Comparison of ENCODE assay signal across 20 mouse cellular contexts in the genomic region with DNA sequence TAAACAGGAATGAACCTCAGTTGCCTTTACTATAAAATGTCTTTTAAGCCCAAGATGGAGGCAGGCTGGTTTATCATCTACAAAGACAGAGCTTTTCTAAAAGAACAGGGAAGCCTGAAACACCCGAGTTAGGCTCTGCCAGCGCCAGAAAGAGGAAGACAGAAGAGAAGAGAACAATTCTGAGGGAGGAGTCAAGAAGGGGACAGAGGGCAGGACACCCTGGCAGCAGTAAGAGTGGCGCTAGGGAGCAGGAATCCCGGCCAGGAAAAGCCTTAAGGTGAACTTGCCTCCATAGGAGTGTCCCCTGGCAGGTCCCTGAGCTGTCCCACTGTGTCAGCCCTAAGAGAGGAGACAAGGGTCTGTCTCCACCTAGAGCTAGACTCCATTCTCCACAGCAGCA. TPM values are rescaled to one million over a fixed set of nuclear protein-coding genes. Genes with fewer than 3 reads are reported as not detected.
"Had no signal": no experiment of that assay in that cellular context is flagged by ENCODE, and none has a peak within 500 bp of the region (broad histone marks: within the 10 kb centered on the region; RNA-seq: fewer than 3 reads in every experiment).

No protein-coding gene starts in this region.

- H3K27ac ChIP-seq: kidney, postnatal 0 days; limb, embryonic 12.5 days; liver, embryonic 13.5 days; lung, embryonic 15.5 days; macrophage; neural tube, embryonic 12.5 days; stomach, embryonic 15.5 days had no signal

- H3K4me3 ChIP-seq: limb, embryonic 12.5 days; liver, embryonic 13.5 days; lung, embryonic 15.5 days; neural tube, embryonic 12.5 days; stomach, embryonic 15.5 days had no signal

- H3K9me3 ChIP-seq: limb, embryonic 12.5 days; liver, embryonic 13.5 days; lung, embryonic 15.5 days; neural tube, embryonic 12.5 days; stomach, embryonic 15.5 days had no signal

- H3K36me3 ChIP-seq: limb, embryonic 12.5 days; liver, embryonic 13.5 days; lung, embryonic 15.5 days; neural tube, embryonic 12.5 days; stomach, embryonic 15.5 days had no signal

- H3K27me3 ChIP-seq: limb, embryonic 12.5 days; lung, embryonic 15.5 days; neural tube, embryonic 12.5 days; stomach, embryonic 15.5 days had no signal

- H3K9ac ChIP-seq: limb, embryonic 12.5 days; liver, embryonic 13.5 days; liver, postnatal 0 days; lung, embryonic 15.5 days; neural tube, embryonic 12.5 days; stomach, embryonic 15.5 days had no signal

- H3K4me1 ChIP-seq: neural tube, embryonic 12.5 days had no signal

- DNase-seq: liver; liver, embryonic 13.5 days; liver, postnatal 0 days; lung, postnatal 14 days; midbrain, embryonic 14.5 days; retina, postnatal 1 day; right cerebral cortex, postnatal 14 days; thymus, adult 2 months; thymus, postnatal 25 days had no signal

RNA-seq across cellular contexts. Expression of a gene that starts 17.0 kb away (rescaled TPM):
- total RNA-seq: monocyte, adult 5-6 weeks; neutrophil, adult 5-6 weeks had no signal
- polyA plus RNA-seq: intestine, postnatal 0 days; liver, embryonic 13.5 days; liver, postnatal 0 days; macrophage; midbrain, embryonic 14.5 days; testis, adult 2 months; urinary bladder, adult 2 months had no signal
